Mouse (Mus musculus): ENCODE data around the gene Gpc5.

- TF ChIP-seq ZNF384 (IDR thresholded peaks at IDR 0.05; ENCODE audit: low read depth, low read length) (no peak), ZC3H11A (IDR thresholded peaks at IDR 0.05; ENCODE audit: borderline replicate concordance, low read depth, low read length) (no peak), CHD2 (IDR thresholded peaks at IDR 0.05; ENCODE audit: low read depth, low read length) (no peak), HCFC1 (IDR thresholded peaks at IDR 0.05; ENCODE audit: borderline replicate concordance, insufficient read depth, low read length) (no peak), MAFK (IDR thresholded peaks at IDR 0.05; ENCODE audit: insufficient read depth, low read depth, low read length) (no peak)
Measured at GRCm38 (mm10) chr14:116538216-116538615, 1446.2 kb downstream of the Gpc5 start.
